Mouse (Mus musculus): ENCODE data around the gene Prss54. TPM values are rescaled to one million over a fixed set of nuclear protein-coding genes. Genes with fewer than 3 reads are reported as not detected.

The Prss54 gene
- polyA plus RNA-seq, 1 experiment, result not detected

GRCm38 (mm10) chr8:95566809-95567208 lies 9.3 kb downstream of the Prss54 start:
- Histone ChIP-seq H3K4me1 (ENCODE audit: control insufficient read depth, insufficient read depth, low read length) (no peaks in the 10 kb centered on the region), H3K4me3 (replicated peaks; ENCODE audit: extremely low read depth, low read depth, low read length) (no peak overlapping the region)
- 71% methylated on average over 6 of the region's 6 CpGs for WGBS
- no peak for DNase-seq
- TF ChIP-seq CTCF (IDR thresholded peaks at IDR 0.05; ENCODE audit: insufficient read depth, low read length), result no peak
- TF ChIP-seq POLR2A (IDR thresholded peaks at IDR 0.05; ENCODE audit: borderline replicate concordance, extremely low read depth, low read depth, low read length), result no peak

- no peak for TF ChIP-seq CTCF (IDR thresholded peaks at IDR 0.05; ENCODE audit: insufficient read depth, low read length)
- TF ChIP-seq POLR2A (IDR thresholded peaks at IDR 0.05; ENCODE audit: borderline replicate concordance, extremely low read depth, low read depth, low read length), result no peak
- H3K4me1 ChIP-seq (ENCODE audit: control insufficient read depth, insufficient read depth, low read length), result no peaks in the 10 kb centered on the region
- no peak for DNase-seq
- no peak overlapping the region for H3K4me3 ChIP-seq (replicated peaks; ENCODE audit: extremely low read depth, low read depth, low read length)
- 57% methylated on average over 4 of the region's 4 CpGs for WGBS
Measured at GRCm38 (mm10) chr8:95566217-95566616, 9.9 kb downstream of the Prss54 start.

GRCm38 (mm10) chr8:95555963-95556362 lies 20.2 kb downstream of the Prss54 start:
- WGBS, result 86% methylated on average over 2 of the region's 2 CpGs
- Histone ChIP-seq H3K4me3 (replicated peaks; ENCODE audit: extremely low read depth, low read depth, low read length) (no peak overlapping the region), H3K4me1 (ENCODE audit: control insufficient read depth, insufficient read depth, low read length) (no peaks in the 10 kb centered on the region)
- TF ChIP-seq POLR2A (IDR thresholded peaks at IDR 0.05; ENCODE audit: borderline replicate concordance, extremely low read depth, low read depth, low read length) (no peak), CTCF (IDR thresholded peaks at IDR 0.05; ENCODE audit: insufficient read depth, low read length) (no peak)
- DNase-seq, result no peak

- 74% methylated on average over 4 of the region's 4 CpGs for WGBS
- DNase-seq, result no peak
- Histone ChIP-seq H3K4me3 (replicated peaks; ENCODE audit: extremely low read depth, low read depth, low read length) (no peak overlapping the region), H3K4me1 (ENCODE audit: control insufficient read depth, insufficient read depth, low read length) (no peaks in the 10 kb centered on the region)
- TF ChIP-seq POLR2A (IDR thresholded peaks at IDR 0.05; ENCODE audit: borderline replicate concordance, extremely low read depth, low read depth, low read length), result no peak
- TF ChIP-seq CTCF (IDR thresholded peaks at IDR 0.05; ENCODE audit: insufficient read depth, low read length), result no peak
Measured at GRCm38 (mm10) chr8:95551577-95551976, 24.6 kb downstream of the Prss54 start.

GRCm38 (mm10) chr8:95549871-95550829 lies 26.0 kb downstream of the Prss54 start:
- TF ChIP-seq CTCF (IDR thresholded peaks at IDR 0.05; ENCODE audit: insufficient read depth, low read length), result no peak
- no peak for TF ChIP-seq POLR2A (IDR thresholded peaks at IDR 0.05; ENCODE audit: borderline replicate concordance, extremely low read depth, low read depth, low read length)

GRCm38 (mm10) chr8:95547931-95548330 lies 28.2 kb downstream of the Prss54 start:
- 56% methylated on average over 8 of the region's 8 CpGs for WGBS
- no peaks in the 10 kb centered on the region for H3K4me1 ChIP-seq (ENCODE audit: control insufficient read depth, insufficient read depth, low read length)

More at GRCm38 (mm10) chr8:95549871-95550829, 26.0 kb downstream of the Prss54 start:
- WGBS, result 63% methylated on average over 16 of the region's 16 CpGs
- Histone ChIP-seq H3K4me1 (ENCODE audit: control insufficient read depth, insufficient read depth, low read length) (no peaks in the 10 kb centered on the region), H3K4me3 (replicated peaks; ENCODE audit: extremely low read depth, low read depth, low read length) (no peak overlapping the region)
- no peak for DNase-seq

GRCm38 (mm10) chr8:95546986-95547385 lies 29.2 kb downstream of the Prss54 start:
- H3K4me3 ChIP-seq (replicated peaks; ENCODE audit: extremely low read depth, low read depth, low read length), result no peak overlapping the region
- no peak for DNase-seq
- 76% methylated on average over 4 of the region's 4 CpGs for WGBS
- TF ChIP-seq POLR2A (IDR thresholded peaks at IDR 0.05; ENCODE audit: borderline replicate concordance, extremely low read depth, low read depth, low read length), result no peak
- no peak for TF ChIP-seq CTCF (IDR thresholded peaks at IDR 0.05; ENCODE audit: insufficient read depth, low read length)
- H3K4me1 ChIP-seq (ENCODE audit: control insufficient read depth, insufficient read depth, low read length), result no peaks in the 10 kb centered on the region

More at GRCm38 (mm10) chr8:95547931-95548330, 28.2 kb downstream of the Prss54 start:
- TF ChIP-seq CTCF (IDR thresholded peaks at IDR 0.05; ENCODE audit: insufficient read depth, low read length) (no peak), POLR2A (IDR thresholded peaks at IDR 0.05; ENCODE audit: borderline replicate concordance, extremely low read depth, low read depth, low read length) (no peak)
- DNase-seq, result no peak
- H3K4me3 ChIP-seq (replicated peaks; ENCODE audit: extremely low read depth, low read depth, low read length), result no peak overlapping the region

GRCm38 (mm10) chr8:95545815-95546214 lies 30.3 kb downstream of the Prss54 start:
- no peaks in the 10 kb centered on the region for H3K4me1 ChIP-seq (ENCODE audit: control insufficient read depth, insufficient read depth, low read length)
- WGBS, result 70% methylated on average over 17 of the region's 17 CpGs
- DNase-seq, result no peak

GRCm38 (mm10) chr8:95543065-95543464 lies 33.1 kb downstream of the Prss54 start:
- no peaks in the 10 kb centered on the region for H3K4me1 ChIP-seq (ENCODE audit: control insufficient read depth, insufficient read depth, low read length)
- no peak overlapping the region for H3K4me3 ChIP-seq (replicated peaks; ENCODE audit: extremely low read depth, low read depth, low read length)
- WGBS, result 75% methylated on average over 3 of the region's 3 CpGs
- TF ChIP-seq POLR2A (IDR thresholded peaks at IDR 0.05; ENCODE audit: borderline replicate concordance, extremely low read depth, low read depth, low read length) (no peak), CTCF (IDR thresholded peaks at IDR 0.05; ENCODE audit: insufficient read depth, low read length) (no peak)
- DNase-seq, result no peak

More at GRCm38 (mm10) chr8:95545815-95546214, 30.3 kb downstream of the Prss54 start:
- TF ChIP-seq POLR2A (IDR thresholded peaks at IDR 0.05; ENCODE audit: borderline replicate concordance, extremely low read depth, low read depth, low read length), result no peak
- no peak for TF ChIP-seq CTCF (IDR thresholded peaks at IDR 0.05; ENCODE audit: insufficient read depth, low read length)
- H3K4me3 ChIP-seq (replicated peaks; ENCODE audit: extremely low read depth, low read depth, low read length), result no peak overlapping the region

- TF ChIP-seq CTCF (IDR thresholded peaks at IDR 0.05; ENCODE audit: insufficient read depth, low read length) (no peak), POLR2A (IDR thresholded peaks at IDR 0.05; ENCODE audit: borderline replicate concordance, extremely low read depth, low read depth, low read length) (no peak)
- DNase-seq, result no peak
- Histone ChIP-seq H3K4me1 (ENCODE audit: control insufficient read depth, insufficient read depth, low read length) (no peaks in the 10 kb centered on the region), H3K4me3 (replicated peaks; ENCODE audit: extremely low read depth, low read depth, low read length) (no peak overlapping the region)
- WGBS, result 54% methylated on average over 6 of the region's 6 CpGs
Measured at GRCm38 (mm10) chr8:95542191-95542590, 33.9 kb downstream of the Prss54 start.
